Mouse (Mus musculus) neural tube, embryonic 13.5 days (tissue): ENCODE results near the gene Slc9a9. TPM values are rescaled to one million over a fixed set of nuclear protein-coding genes. Genes with fewer than 3 reads are reported as not detected.

ENCODE experiments used
- ATAC-seq: fragments of 200-750 bp; cut with Nextera tagmentation; 2 replicates; pipeline ENCODE4 v1.8.0; 2017; ENCODE audit warnings: low read depth, mild to moderate bottlenecking, moderate TSS enrichment, moderate library complexity
- H3K27ac ChIP-seq: fragments of 300-500 bp; sonication (generic); replicated peaks from 2 replicates; pipeline ENCODE4 v1.5.1; 2015; ENCODE audit warnings: moderate library complexity, mild to moderate bottlenecking, inconsistent platforms
- H3K27me3 ChIP-seq: fragments of 300-500 bp; sonication (generic); 2 replicates; pipeline ENCODE4 v1.6.1; 2015; ENCODE audit warnings: mild to moderate bottlenecking, inconsistent platforms
- H3K36me3 ChIP-seq: fragments of 300-500 bp; sonication (generic); 2 replicates; pipeline ENCODE4 v1.6.1; 2015; ENCODE audit warnings: mild to moderate bottlenecking, inconsistent platforms
- H3K4me1 ChIP-seq: fragments of 300-500 bp; sonication (generic); replicated peaks from 2 replicates; pipeline ENCODE4 v1.6.1; 2015; ENCODE audit warnings: inconsistent platforms
- H3K4me2 ChIP-seq: fragments of 300-500 bp; sonication (generic); 2 replicates; pipeline ENCODE4 v1.6.1; 2015; ENCODE audit warnings: inconsistent platforms, mild to moderate bottlenecking, moderate library complexity
- H3K4me3 ChIP-seq: fragments of 300-500 bp; sonication (generic); 2 replicates; pipeline ENCODE4 v1.5.1; 2015; ENCODE audit warnings: mild to moderate bottlenecking, inconsistent platforms
- H3K9ac ChIP-seq: fragments of 300-500 bp; sonication (generic); 2 replicates; pipeline ENCODE4 v1.6.1; 2015; ENCODE audit warnings: moderate library complexity, mild to moderate bottlenecking, inconsistent platforms
- H3K9me3 ChIP-seq: fragments of 300-500 bp; sonication (generic); 2 replicates; pipeline ENCODE4 v1.6.1; 2016; ENCODE audit warnings: inconsistent platforms
- WGBS: fragments of 180-500 bp; shearing (Covaris S2); methylation state at CpG from one replicate; pipeline ENCODE4 v1.1.7; 2015; 5-methylcytosine and 5-hydroxymethylcytosine counted together
- polyA plus RNA-seq: library from polyadenylated mRNA; unstranded; fragments of >200 nt; fragmentation: Nextera tagmentation; extraction: Ambion mirVana; gene quantifications from 2 replicates; pipeline ENCODE4 v1.2.1, GENCODE M21; 2015

The Slc9a9 gene
- polyA plus RNA-seq, 1 experiment from 2014 or later, result 13.9 TPM

- no peak overlapping the region for H3K4me2 ChIP-seq
- WGBS, result 88% methylated on average over 3 of the region's 3 CpGs
Observed at GRCm38 (mm10) chr9:95034140-95034970, 364.6 kb downstream of the Slc9a9 start.

GRCm38 (mm10) chr9:95036209-95036608 lies 366.5 kb downstream of the Slc9a9 start:
- no peaks in the 10 kb centered on the region for H3K4me1 ChIP-seq

More at GRCm38 (mm10) chr9:95034140-95034970, 364.6 kb downstream of the Slc9a9 start:
- Histone ChIP-seq H3K9ac (no peak overlapping the region), H3K4me3 (no peak overlapping the region), H3K27me3 (no peaks in the 10 kb centered on the region), H3K4me1 (no peaks in the 10 kb centered on the region), H3K27ac (no peak overlapping the region), H3K36me3 (no peaks in the 10 kb centered on the region), H3K9me3 (no peaks in the 10 kb centered on the region)
- no peak for ATAC-seq

GRCm38 (mm10) chr9:95042420-95042819 lies 372.7 kb downstream of the Slc9a9 start:
- no peaks in the 10 kb centered on the region for H3K27me3 ChIP-seq
- H3K9ac ChIP-seq, result no peak overlapping the region
- no peaks in the 10 kb centered on the region for H3K36me3 ChIP-seq
- no peak for ATAC-seq
- no peaks in the 10 kb centered on the region for H3K4me1 ChIP-seq
- H3K4me2 ChIP-seq, result no peak overlapping the region
- no peak overlapping the region for H3K4me3 ChIP-seq
- WGBS, result 31% methylated on average over 1 of the region's 1 CpGs
- no peaks in the 10 kb centered on the region for H3K9me3 ChIP-seq
- H3K27ac ChIP-seq, result no peak overlapping the region

More at GRCm38 (mm10) chr9:95036209-95036608, 366.5 kb downstream of the Slc9a9 start:
- no peak for ATAC-seq
- Histone ChIP-seq H3K27ac (no peak overlapping the region), H3K9me3 (no peaks in the 10 kb centered on the region), H3K36me3 (no peaks in the 10 kb centered on the region), H3K9ac (no peak overlapping the region), H3K4me3 (no peak overlapping the region), H3K4me2 (no peak overlapping the region), H3K27me3 (no peaks in the 10 kb centered on the region)

- Histone ChIP-seq H3K4me1 (no peaks in the 10 kb centered on the region), H3K4me3 (no peak overlapping the region), H3K27ac (no peak overlapping the region), H3K4me2 (no peak overlapping the region), H3K9me3 (no peaks in the 10 kb centered on the region), H3K36me3 (no peaks in the 10 kb centered on the region), H3K9ac (no peak overlapping the region), H3K27me3 (no peaks in the 10 kb centered on the region)
- ATAC-seq, result no peak
- 61% methylated on average over 9 of the region's 9 CpGs for WGBS
Observed at GRCm38 (mm10) chr9:95052160-95052559, 382.5 kb downstream of the Slc9a9 start.

- Histone ChIP-seq H3K27me3 (no peaks in the 10 kb centered on the region), H3K4me1 (no peaks in the 10 kb centered on the region), H3K4me2 (no peak overlapping the region), H3K36me3 (no peaks in the 10 kb centered on the region), H3K9me3 (no peaks in the 10 kb centered on the region), H3K27ac (no peak overlapping the region), H3K4me3 (no peak overlapping the region), H3K9ac (no peak overlapping the region)
- whole genome bisulfite sequencing, result 85% methylated on average over 5 of the region's 5 CpGs
- ATAC-seq, result no peak
Observed at GRCm38 (mm10) chr9:95053183-95053582, 383.5 kb downstream of the Slc9a9 start.

- Histone ChIP-seq H3K4me1 (no peaks in the 10 kb centered on the region), H3K9ac (no peak overlapping the region), H3K27me3 (no peaks in the 10 kb centered on the region), H3K36me3 (no peaks in the 10 kb centered on the region), H3K27ac (no peak overlapping the region), H3K9me3 (no peaks in the 10 kb centered on the region), H3K4me3 (no peak overlapping the region), H3K4me2 (no peak overlapping the region)
- WGBS, result 91% methylated on average over 4 of the region's 4 CpGs
- no peak for ATAC-seq
Observed at GRCm38 (mm10) chr9:95055843-95056242, 386.1 kb downstream of the Slc9a9 start.

- no peak for ATAC-seq
- H3K4me3 ChIP-seq, result no peak overlapping the region
- H3K27ac ChIP-seq, result no peak overlapping the region
- H3K4me2 ChIP-seq, result no peak overlapping the region
- no peaks in the 10 kb centered on the region for H3K36me3 ChIP-seq
- no peaks in the 10 kb centered on the region for H3K4me1 ChIP-seq
- 91% methylated on average over 4 of the region's 4 CpGs for WGBS
- H3K27me3 ChIP-seq, result no peaks in the 10 kb centered on the region
- no peak overlapping the region for H3K9ac ChIP-seq
- H3K9me3 ChIP-seq, result no peaks in the 10 kb centered on the region
Observed at GRCm38 (mm10) chr9:95060702-95061101, 391.0 kb downstream of the Slc9a9 start.

- Histone ChIP-seq H3K9ac (no peak overlapping the region), H3K4me2 (no peak overlapping the region), H3K9me3 (no peaks in the 10 kb centered on the region; the same call in 1 of the 2 replicates), H3K27ac (no peak overlapping the region), H3K4me1 (peaks cover 8% of the 10 kb centered on the region), H3K36me3 (no peaks in the 10 kb centered on the region), H3K4me3 (no peak overlapping the region), H3K27me3 (no peaks in the 10 kb centered on the region)
- 53% methylated on average over 3 of the region's 3 CpGs for WGBS
- ATAC-seq, result no peak
Observed at GRCm38 (mm10) chr9:95067037-95067436, 397.3 kb downstream of the Slc9a9 start.

GRCm38 (mm10) chr9:95068466-95068865 lies 398.8 kb downstream of the Slc9a9 start:
- WGBS, result 84% methylated on average over 2 of the region's 2 CpGs
- Histone ChIP-seq H3K4me2 (no peak overlapping the region), H3K4me3 (no peak overlapping the region), H3K9me3 (no peaks in the 10 kb centered on the region; the same call in 1 of the 2 replicates), H3K27ac (no peak overlapping the region), H3K4me1 (peaks cover 17% of the 10 kb centered on the region), H3K9ac (no peak overlapping the region), H3K36me3 (no peaks in the 10 kb centered on the region), H3K27me3 (no peaks in the 10 kb centered on the region)
- no peak for ATAC-seq

GRCm38 (mm10) chr9:95070832-95071519 lies 401.3 kb downstream of the Slc9a9 start:
- H3K4me2 ChIP-seq, result no peak overlapping the region
- H3K4me1 ChIP-seq, result peaks cover 27% of the 10 kb centered on the region
- H3K36me3 ChIP-seq, result no peaks in the 10 kb centered on the region
- H3K4me3 ChIP-seq, result no peak overlapping the region
- no peaks in the 10 kb centered on the region for H3K27me3 ChIP-seq
- no peak overlapping the region for H3K27ac ChIP-seq
- 68% methylated on average over 13 of the region's 13 CpGs for WGBS
- H3K9ac ChIP-seq, result no peak overlapping the region
- H3K9me3 ChIP-seq, result no peaks in the 10 kb centered on the region; the same call in 1 of the 2 replicates
- ATAC-seq, result no peak

- Histone ChIP-seq H3K4me1 (peaks cover 27% of the 10 kb centered on the region), H3K4me2 (no peak overlapping the region), H3K4me3 (no peak overlapping the region), H3K27me3 (no peaks in the 10 kb centered on the region), H3K27ac (no peak overlapping the region; the same call in 1 of the 2 replicates), H3K9ac (no peak overlapping the region), H3K36me3 (no peaks in the 10 kb centered on the region), H3K9me3 (no peaks in the 10 kb centered on the region; the same call in 1 of the 2 replicates)
- no peak for ATAC-seq
- WGBS, result 84% methylated on average over 14 of the region's 14 CpGs
Observed at GRCm38 (mm10) chr9:95072450-95072955, 402.8 kb downstream of the Slc9a9 start.

- H3K9ac ChIP-seq, result no peak overlapping the region
- H3K4me2 ChIP-seq, result no peak overlapping the region
- H3K4me1 ChIP-seq, result peaks cover 39% of the 10 kb centered on the region
- no peaks in the 10 kb centered on the region for H3K27me3 ChIP-seq
- WGBS, result 5% methylated on average over 8 of the region's 8 CpGs
- no peaks in the 10 kb centered on the region for H3K36me3 ChIP-seq
- no peaks in the 10 kb centered on the region; the same call in 1 of the 2 replicates for H3K9me3 ChIP-seq
- H3K4me3 ChIP-seq, result no peak overlapping the region
- H3K27ac ChIP-seq, result peak overlapping the region; percentile 61
- ATAC-seq, result peak; percentile 24; the same call in 1 of the 2 replicates
Observed at GRCm38 (mm10) chr9:95073691-95074090, 404.0 kb downstream of the Slc9a9 start.
